Mouse (Mus musculus) embryonic fibroblast, embryonic 13.5 days (primary cell): Measurements from ENCODE around the gene Hmga2.
"Not testable (repeated sequence)": the region's sequence is repeated elsewhere in the genome, so short reads cannot be mapped to it uniquely, and the experiment has no call there.

ENCODE experiments used
- CTCF ChIP-seq: IDR thresholded peaks from 2 replicates; pipeline ENCODE4 v1.5.1; 2011; ENCODE audit warnings: mild to moderate bottlenecking, control low read depth, low read length, moderate library complexity, borderline replicate concordance; ENCODE audit not compliant: insufficient read depth
- POLR2A ChIP-seq: IDR thresholded peaks from 2 replicates; pipeline ENCODE4 v1.6.1; 2011; ENCODE audit warnings: low read depth, mild to moderate bottlenecking, control low read depth, low read length, moderate library complexity

- TF ChIP-seq CTCF, POLR2A: not testable (repeated sequence)
Observed at GRCm38 (mm10) chr10:120363298-120363982, 112.8 kb downstream of the Hmga2 start.
